Mouse (Mus musculus) midbrain, embryonic 16.5 days (tissue): ENCODE data around the gene Hook2. TPM values are rescaled to one million over a fixed set of nuclear protein-coding genes. Genes with fewer than 3 reads are reported as not detected.
A peak's percentile ranks its signal among the peaks of the same experiment; 100 is the strongest.

Experiments
- ATAC-seq: fragments of 200-750 bp; cut with Nextera tagmentation; 2 replicates; pipeline ENCODE4 v1.8.0; 2017; ENCODE audit warnings: moderate TSS enrichment
- H3K27ac ChIP-seq: fragments of 300-500 bp; sonication (generic); 2 replicates; pipeline ENCODE4 v1.5.1; 2014; ENCODE audit warnings: mild to moderate bottlenecking, low read length, mixed read lengths
- H3K27me3 ChIP-seq: fragments of 300-500 bp; sonication (generic); 2 replicates; pipeline ENCODE4 v1.6.1; 2014; ENCODE audit warnings: low read depth, low read length, mixed read lengths; ENCODE audit not compliant: control insufficient read depth, insufficient read depth
- H3K36me3 ChIP-seq: fragments of 300-500 bp; sonication (generic); 2 replicates; pipeline ENCODE4 v1.6.1; 2014; ENCODE audit warnings: mild to moderate bottlenecking, low read length, moderate library complexity, mixed read lengths; ENCODE audit not compliant: control insufficient read depth, insufficient read depth
- H3K4me1 ChIP-seq: fragments of 300-500 bp; sonication (generic); 2 replicates; pipeline ENCODE4 v1.6.1; 2014; ENCODE audit warnings: mild to moderate bottlenecking, low read length, mixed read lengths; ENCODE audit not compliant: control insufficient read depth, insufficient read depth
- H3K4me2 ChIP-seq: fragments of 300-500 bp; sonication (generic); 2 replicates; pipeline ENCODE4 v1.6.1; 2014; ENCODE audit warnings: mild to moderate bottlenecking, low read length, mixed read lengths
- H3K4me3 ChIP-seq: fragments of 300-500 bp; sonication (generic); 2 replicates; pipeline ENCODE4 v1.5.1; 2014; ENCODE audit warnings: low read depth, mild to moderate bottlenecking, low read length, moderate library complexity, mixed read lengths
- H3K9ac ChIP-seq: fragments of 300-500 bp; sonication (generic); 2 replicates; pipeline ENCODE4 v1.6.1; 2014; ENCODE audit warnings: low read depth, low read length, mixed read lengths
- H3K9me3 ChIP-seq: fragments of 300-500 bp; sonication (generic); replicated peaks from 2 replicates; pipeline ENCODE4 v1.6.1; 2014; ENCODE audit warnings: mild to moderate bottlenecking, low read length, mixed read lengths; ENCODE audit not compliant: control insufficient read depth, poor library complexity, severe bottlenecking
- WGBS: fragments of 180-500 bp; shearing (Covaris S2); extraction: QIAGEN DNeasy Blood & Tissue Kit; methylation state at CpG from one replicate; pipeline ENCODE4 v1.1.7; 2014; 5-methylcytosine and 5-hydroxymethylcytosine counted together
- polyA plus RNA-seq: library from polyadenylated mRNA; unstranded; fragments of >200 nt; fragmentation: Nextera tagmentation; extraction: Ambion mirVana; gene quantifications from 2 replicates; pipeline ENCODE4 v1.2.1, GENCODE M21; 2015

Gene Hook2
- polyA plus RNA-seq, 1 experiment from 2014 or later, result 43.8 TPM

DNA sequence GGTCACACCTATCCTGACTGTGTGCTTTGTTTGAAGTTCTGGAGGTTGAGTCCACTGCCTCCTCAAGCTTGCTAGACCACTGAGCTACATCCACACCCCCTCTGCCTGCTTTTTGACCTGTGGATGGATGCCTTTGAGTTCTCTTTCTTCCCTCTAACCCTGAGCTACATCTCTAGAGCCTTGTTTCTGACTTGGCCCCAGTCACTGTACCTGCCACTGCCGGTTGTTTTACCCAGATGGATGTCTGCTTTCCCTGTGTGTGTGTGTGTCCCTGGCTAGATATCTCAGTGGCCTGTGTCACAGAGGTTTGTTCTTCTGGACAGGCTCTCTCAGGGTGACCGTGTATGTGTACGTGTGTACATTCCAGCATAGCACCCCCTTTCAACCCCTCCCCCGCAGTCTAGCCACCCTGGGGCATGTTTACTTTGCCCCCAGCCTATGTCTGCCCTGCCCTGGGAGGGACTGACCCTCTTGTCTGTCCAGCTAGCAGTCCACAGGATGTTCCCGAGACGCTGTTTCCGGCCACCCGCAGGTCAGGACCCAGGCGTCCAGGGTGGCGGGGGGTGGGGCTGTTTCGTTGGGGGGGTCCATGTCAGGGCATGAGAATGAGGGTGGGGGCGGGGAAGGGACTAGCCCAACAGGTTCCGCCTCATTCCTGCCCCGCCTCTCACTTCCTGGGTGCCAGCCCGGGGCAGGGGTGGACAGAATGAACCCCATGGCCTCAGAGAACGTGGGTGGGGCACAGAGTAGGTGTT is 5.9 kb upstream of the Hook2 start:
- Histone ChIP-seq H3K4me3 (peak overlapping the region; percentile 56; the same call in 1 of the 2 replicates), H3K9me3 (no peaks in the 10 kb centered on the region), H3K4me1 (peaks cover 38% of the 10 kb centered on the region), H3K4me2 (peak overlapping the region; percentile 100), H3K9ac (peak overlapping the region; percentile 76), H3K27me3 (peaks cover 4% of the 10 kb centered on the region; the same call in 1 of the 2 replicates), H3K27ac (peak overlapping the region; percentile 81), H3K36me3 (no peaks in the 10 kb centered on the region)
- no peak for ATAC-seq
- 15% methylated on average over 16 of the region's 16 CpGs for WGBS

GRCm38 (mm10) chr8:84985049-84985683 is 5.2 kb upstream of the Hook2 start:
- Histone ChIP-seq H3K4me2 (peak overlapping the region; percentile 100), H3K4me1 (peaks cover 34% of the 10 kb centered on the region), H3K4me3 (peak overlapping the region; percentile 56), H3K27me3 (peaks cover 4% of the 10 kb centered on the region; the same call in 1 of the 2 replicates), H3K27ac (peak overlapping the region; percentile 81), H3K9me3 (no peaks in the 10 kb centered on the region), H3K9ac (peak overlapping the region; percentile 76), H3K36me3 (no peaks in the 10 kb centered on the region)
- under 1% methylated on average over 23 of the region's 23 CpGs for WGBS
- no peak for ATAC-seq

- Histone ChIP-seq H3K9me3 (no peaks in the 10 kb centered on the region), H3K27ac (peak overlapping the region; percentile 81), H3K9ac (peak overlapping the region; percentile 76), H3K36me3 (no peaks in the 10 kb centered on the region), H3K4me2 (peak overlapping the region; percentile 100), H3K4me1 (peaks cover 28% of the 10 kb centered on the region), H3K27me3 (peaks cover 4% of the 10 kb centered on the region; the same call in 1 of the 2 replicates), H3K4me3 (peak overlapping the region; percentile 56)
- WGBS, result under 1% methylated on average over 53 of the region's 53 CpGs
- ATAC-seq, result peak; percentile 55
Observed at GRCm38 (mm10) chr8:84985684-84986378, 4.6 kb upstream of the Hook2 start.

GRCm38 (mm10) chr8:84986379-84986945 is 3.9 kb upstream of the Hook2 start:
- Histone ChIP-seq H3K27ac (peak overlapping the region; percentile 81), H3K4me2 (peak overlapping the region; percentile 100), H3K4me3 (peak overlapping the region; percentile 56), H3K9me3 (no peaks in the 10 kb centered on the region), H3K4me1 (peaks cover 29% of the 10 kb centered on the region), H3K9ac (peak overlapping the region; percentile 76; the same call in 1 of the 2 replicates), H3K36me3 (no peaks in the 10 kb centered on the region), H3K27me3 (peaks cover 4% of the 10 kb centered on the region; the same call in 1 of the 2 replicates)
- ATAC-seq, result no peak; the same call in 1 of the 2 replicates
- WGBS, result 37% methylated on average over 8 of the region's 8 CpGs

- H3K4me2 ChIP-seq, result no peak overlapping the region
- WGBS, result 86% methylated on average over 5 of the region's 5 CpGs
- H3K4me1 ChIP-seq, result peaks cover 29% of the 10 kb centered on the region
- H3K36me3 ChIP-seq, result no peaks in the 10 kb centered on the region
- no peak overlapping the region for H3K4me3 ChIP-seq
- no peaks in the 10 kb centered on the region for H3K9me3 ChIP-seq
- no peak for ATAC-seq
- peaks cover 4% of the 10 kb centered on the region; the same call in 1 of the 2 replicates for H3K27me3 ChIP-seq
- H3K27ac ChIP-seq, result no peak overlapping the region
- no peak overlapping the region for H3K9ac ChIP-seq
Observed at GRCm38 (mm10) chr8:84987388-84987787, 3.0 kb upstream of the Hook2 start.

- Histone ChIP-seq H3K4me2 (no peak overlapping the region), H3K36me3 (no peaks in the 10 kb centered on the region), H3K9ac (no peak overlapping the region), H3K9me3 (no peaks in the 10 kb centered on the region), H3K27ac (no peak overlapping the region), H3K4me1 (peaks cover 29% of the 10 kb centered on the region), H3K4me3 (no peak overlapping the region), H3K27me3 (peaks cover 4% of the 10 kb centered on the region; the same call in 1 of the 2 replicates)
- no peak for ATAC-seq
- 70% methylated on average over 2 of the region's 2 CpGs for WGBS
Observed at GRCm38 (mm10) chr8:84987903-84988302, 2.5 kb upstream of the Hook2 start.

GRCm38 (mm10) chr8:84989311-84989731 is 1.1 kb upstream of the Hook2 start:
- Histone ChIP-seq H3K4me2 (peak overlapping the region; percentile 91), H3K4me1 (peaks cover 29% of the 10 kb centered on the region), H3K27me3 (peaks cover 6% of the 10 kb centered on the region; the same call in 1 of the 2 replicates), H3K9me3 (no peaks in the 10 kb centered on the region), H3K9ac (peak overlapping the region; percentile 33; the same call in 1 of the 2 replicates), H3K36me3 (no peaks in the 10 kb centered on the region), H3K27ac (no peak overlapping the region), H3K4me3 (peak overlapping the region; percentile 73)
- no peak for ATAC-seq
- WGBS, result 15% methylated on average over 15 of the region's 15 CpGs

GRCm38 (mm10) chr8:84989810-84990209 is 593 bp upstream of the Hook2 start:
- H3K27me3 ChIP-seq, result peaks cover 7% of the 10 kb centered on the region; the same call in 1 of the 2 replicates
- peaks cover 24% of the 10 kb centered on the region for H3K4me1 ChIP-seq
- H3K27ac ChIP-seq, result peak overlapping the region; percentile 81
- H3K4me3 ChIP-seq, result peak overlapping the region; percentile 73
- peak overlapping the region; percentile 69 for H3K9ac ChIP-seq
- WGBS, result 0% methylated on average over 15 of the region's 15 CpGs
- no peaks in the 10 kb centered on the region for H3K36me3 ChIP-seq
- H3K9me3 ChIP-seq, result no peaks in the 10 kb centered on the region
- ATAC-seq, result peak; percentile 55
- H3K4me2 ChIP-seq, result peak overlapping the region; percentile 91
